Mouse (Mus musculus) heart, embryonic 13.5 days (tissue): ENCODE results near the gene Mcpt9. TPM values are rescaled to one million over a fixed set of nuclear protein-coding genes. Genes with fewer than 3 reads are reported as not detected.

Source experiments
- polyA plus RNA-seq: library from polyadenylated mRNA; unstranded; fragments of >200 nt; fragmentation: Nextera tagmentation; extraction: Ambion mirVana; gene quantifications from 2 replicates; pipeline ENCODE4 v1.2.1, GENCODE M21; 2015

The Mcpt9 gene
- polyA plus RNA-seq, 1 experiment from 2014 or later, result not detected

Other genes starting within 250 kb of the Mcpt9 start
- gene Adcy4, start 246.4 kb downstream of the Mcpt9 start, polyA plus RNA-seq, result 17.7 TPM in 2 replicates
- 18.8 and 20.6 TPM in 2 replicates for gene Ripk3, start 241.6 kb downstream of the Mcpt9 start, polyA plus RNA-seq
- 12.5 and 14.0 TPM in 2 replicates for gene Nfatc4, start 207.4 kb downstream of the Mcpt9 start, polyA plus RNA-seq
- gene Nynrin, start 176.5 kb downstream of the Mcpt9 start, polyA plus RNA-seq, result 16.5 and 18.2 TPM in 2 replicates
- 0.27 and 0.31 TPM in 2 replicates for gene Cbln3, start 146.1 kb downstream of the Mcpt9 start, polyA plus RNA-seq
- gene Khnyn, start 145.5 kb downstream of the Mcpt9 start, polyA plus RNA-seq, result 9.5 and 9.8 TPM in 2 replicates
- gene Sdr39u1, start 130.2 kb downstream of the Mcpt9 start, polyA plus RNA-seq, result 48.2 and 51.6 TPM in 2 replicates
- gene Cma1, start 85.8 kb downstream of the Mcpt9 start, polyA plus RNA-seq, result 0.78 and 0.86 TPM in 2 replicates
- not detected in 2 replicates for gene Cma2, start 79.5 kb downstream of the Mcpt9 start, polyA plus RNA-seq
- not detected in 2 replicates for gene Mcpt1, start 12.5 kb downstream of the Mcpt9 start, polyA plus RNA-seq
- gene Mcpt2, start 11.5 kb upstream of the Mcpt9 start, polyA plus RNA-seq, result not detected in 2 replicates
- gene Mcpt4, start 31.8 kb upstream of the Mcpt9 start, polyA plus RNA-seq, result 0.35 and 0.48 TPM in 2 replicates
- 0.18 TPM in 1 of 2 replicates, not detected in the other for gene Mcpt8, start 54.8 kb upstream of the Mcpt9 start, polyA plus RNA-seq
- 0.33 and 0.64 TPM in 2 replicates for gene Ctsg, start 72.1 kb upstream of the Mcpt9 start, polyA plus RNA-seq
- not detected in 2 replicates for gene Gzme, start 90.1 kb upstream of the Mcpt9 start, polyA plus RNA-seq
- not detected in 2 replicates for gene Gzmd, start 102.1 kb upstream of the Mcpt9 start, polyA plus RNA-seq
- gene Gzmg, start 129.1 kb upstream of the Mcpt9 start, polyA plus RNA-seq, result not detected in 2 replicates
- not detected in 2 replicates for gene Gzmn, start 144.1 kb upstream of the Mcpt9 start, polyA plus RNA-seq
- not detected in 2 replicates for gene Gzmf, start 180.9 kb upstream of the Mcpt9 start, polyA plus RNA-seq
- gene Gzmc, start 204.2 kb upstream of the Mcpt9 start, polyA plus RNA-seq, result not detected in 2 replicates
- 0.23 TPM in 1 of 2 replicates, not detected in the other for gene Gzmb, start 231.8 kb upstream of the Mcpt9 start, polyA plus RNA-seq